Mouse (Mus musculus) gastrocnemius, postnatal 10 days (tissue): ENCODE results near the gene Arhgap27. TPM values are rescaled to one million over a fixed set of nuclear protein-coding genes. Genes with fewer than 3 reads are reported as not detected.
A peak's percentile ranks its signal among the peaks of the same experiment; 100 is the strongest.

ENCODE experiments used
- DNase-seq: peaks from one replicate; pipeline ENCODE4 v3.0.0; 2021; ENCODE audit warnings: mixed read lengths
- total RNA-seq, 2 experiments: library from RNA; stranded (reverse); gene quantifications; 2 replicates each; pipeline ENCODE4 v1.2.3; 2021

Gene Arhgap27
- total RNA-seq, 2 experiments from 2014 or later: 9.7 to 12.6 TPM

DNA sequence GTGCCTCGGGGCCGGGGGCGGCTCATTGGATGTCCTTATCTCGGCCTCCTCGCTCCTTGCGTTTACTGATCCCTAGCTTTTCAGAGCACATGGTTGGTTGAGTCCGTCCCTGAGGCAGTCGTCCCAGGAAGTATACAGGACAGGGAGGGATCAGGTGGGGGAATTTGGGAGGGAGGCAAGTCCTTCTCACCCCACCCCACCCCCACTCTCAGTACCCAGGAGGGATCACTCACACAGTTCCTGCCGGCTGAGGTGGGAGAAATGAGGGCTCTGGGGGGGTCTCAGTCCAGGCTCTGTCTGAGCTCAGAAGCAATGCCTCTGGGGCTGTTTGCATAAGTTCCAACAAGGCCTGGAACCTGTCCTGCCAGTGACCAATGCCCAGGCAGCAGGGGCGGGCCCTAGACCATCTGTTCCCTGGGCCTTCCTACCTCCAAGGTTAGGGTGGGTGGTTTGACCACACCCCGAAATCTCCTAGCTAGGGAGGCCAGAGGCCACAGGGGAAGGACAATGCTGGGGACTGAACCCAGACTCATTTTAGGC lies 7.4 kb downstream of the Arhgap27 start:
- no peak for DNase-seq

DNA sequence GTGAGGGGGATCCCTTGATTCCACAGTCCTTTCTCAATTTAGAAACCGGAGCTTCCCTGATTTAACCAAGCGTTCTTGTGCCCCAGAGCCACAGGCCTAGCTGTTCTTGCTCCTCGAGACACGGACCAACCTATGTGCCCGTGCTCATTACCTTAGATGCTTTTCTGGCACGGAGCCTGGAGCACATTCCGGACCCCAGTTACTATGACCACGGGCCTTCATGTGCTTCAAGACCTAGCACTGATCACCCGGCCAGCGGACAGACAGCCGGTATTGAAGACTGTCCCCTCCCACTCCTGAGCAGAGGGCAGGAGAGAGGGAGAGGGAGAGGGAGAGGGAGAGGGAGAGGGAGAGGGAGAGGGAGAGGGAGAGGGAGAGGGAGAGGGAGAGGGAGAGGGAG lies 8.2 kb downstream of the Arhgap27 start:
- no peak for DNase-seq

DNA sequence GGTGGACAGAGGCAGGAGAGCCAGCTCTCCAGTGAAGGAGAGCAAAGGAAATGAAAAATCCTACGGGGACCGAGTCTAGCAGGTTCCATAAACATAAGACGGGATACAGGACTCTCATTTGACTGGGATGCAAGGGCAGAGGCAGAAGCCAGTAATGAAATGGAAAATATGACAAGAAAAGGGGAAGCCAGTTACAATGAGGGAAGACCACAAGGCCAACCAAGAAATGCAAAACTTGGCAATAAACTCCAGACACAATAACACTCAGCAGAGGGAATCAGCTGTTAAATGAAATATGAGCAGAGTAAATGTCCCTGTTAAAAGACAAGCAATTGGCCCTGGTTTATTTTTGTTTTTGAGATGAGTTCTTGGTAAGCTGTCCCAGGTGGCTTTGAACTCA lies 9.5 kb downstream of the Arhgap27 start:
- no peak for DNase-seq

DNA sequence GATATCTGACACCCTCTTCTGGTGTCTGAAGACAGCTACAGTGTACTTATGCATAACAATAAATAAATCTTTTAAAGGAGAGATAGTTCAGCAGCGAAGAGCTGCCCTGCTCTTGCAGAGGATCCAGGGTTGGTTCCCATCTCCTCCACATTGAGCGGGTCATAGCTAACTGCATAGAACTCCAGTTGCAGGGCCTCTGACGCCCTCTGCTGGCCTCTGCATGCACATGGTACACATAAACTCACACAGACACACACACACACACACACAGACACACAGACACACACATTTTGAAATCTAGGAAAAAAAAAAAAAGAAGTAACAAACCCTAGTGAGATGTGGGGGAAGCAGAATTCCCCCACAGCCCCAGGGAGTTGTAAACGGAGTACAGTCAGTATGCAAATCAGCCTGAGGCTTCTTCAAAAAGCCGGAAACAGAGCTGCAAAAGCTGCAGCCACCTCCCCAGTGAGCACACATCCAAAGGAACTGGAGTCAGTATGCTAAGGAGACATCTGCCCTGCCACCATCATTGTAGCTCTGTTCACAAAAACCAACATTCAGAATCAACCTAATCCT lies 11.2 kb downstream of the Arhgap27 start:
- DNase-seq: no peak

DNA sequence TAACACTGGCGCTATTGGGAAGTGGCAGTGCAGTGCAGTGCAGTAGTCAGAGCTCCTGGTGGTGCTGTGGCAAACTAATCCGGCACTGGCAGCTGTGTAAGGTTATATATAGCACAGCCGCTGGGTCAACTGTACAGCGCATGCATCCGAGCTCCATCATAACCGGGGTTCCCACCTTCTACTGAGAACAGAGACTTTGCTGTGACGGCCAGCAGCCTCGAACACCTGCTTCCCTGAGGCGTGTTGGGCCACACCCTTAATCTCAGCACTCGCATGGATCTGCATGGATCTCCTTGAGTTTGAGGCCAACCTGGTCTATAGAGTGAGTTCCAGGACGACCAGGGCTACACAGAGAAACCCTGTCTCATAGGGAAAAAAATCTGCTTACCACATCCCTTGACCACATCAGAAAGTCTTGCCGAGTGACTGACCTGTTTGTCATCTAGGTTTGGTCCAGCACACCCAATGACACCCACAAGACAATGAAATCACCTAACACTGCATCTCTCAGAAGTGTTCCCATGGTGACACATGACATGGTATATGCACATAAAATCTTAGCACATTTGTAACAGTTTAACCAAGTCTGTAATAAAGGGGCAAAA lies 12.7 kb downstream of the Arhgap27 start:
- DNase-seq: no peak

DNA sequence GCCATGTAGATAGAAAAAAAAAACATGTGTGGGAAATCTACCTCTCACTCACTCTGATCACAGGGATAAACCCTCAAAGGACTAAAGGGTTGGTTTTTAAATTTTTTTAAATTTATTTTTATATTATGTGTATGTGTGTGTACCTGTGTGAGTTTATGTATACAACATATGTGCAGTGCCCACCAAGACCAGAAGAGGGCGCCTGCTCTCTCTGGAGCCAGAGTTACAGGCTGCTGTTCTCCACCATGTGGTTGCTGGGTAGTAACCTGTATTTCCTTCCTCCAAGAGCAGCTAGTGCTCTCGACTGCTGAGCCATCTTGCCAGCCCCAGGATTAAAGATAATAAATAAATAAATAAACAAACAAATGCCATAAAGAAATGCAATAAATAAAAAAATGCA lies 13.8 kb downstream of the Arhgap27 start:
- no peak for DNase-seq

DNA sequence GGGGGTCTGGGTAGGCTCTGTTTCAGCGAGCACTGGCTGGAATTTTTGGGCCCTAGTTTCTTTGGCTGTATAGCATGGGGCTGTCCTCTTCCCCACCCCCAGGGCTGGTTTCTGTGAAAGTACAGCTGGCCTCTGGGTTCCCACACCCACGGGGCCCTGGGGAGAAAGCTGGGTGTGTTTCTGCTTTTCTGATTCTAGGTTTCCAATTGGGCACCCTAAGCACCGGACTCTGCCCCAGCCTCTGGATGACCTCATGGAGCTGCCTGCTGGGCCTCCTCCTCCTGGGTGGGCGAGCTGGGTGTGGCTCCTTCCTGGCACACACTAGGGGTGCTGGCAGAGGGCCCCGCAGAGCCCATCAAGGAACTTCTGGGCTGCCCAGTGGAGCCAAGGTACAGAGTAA lies 16.8 kb downstream of the Arhgap27 start:
- DNase-seq: peak; percentile 40

DNA sequence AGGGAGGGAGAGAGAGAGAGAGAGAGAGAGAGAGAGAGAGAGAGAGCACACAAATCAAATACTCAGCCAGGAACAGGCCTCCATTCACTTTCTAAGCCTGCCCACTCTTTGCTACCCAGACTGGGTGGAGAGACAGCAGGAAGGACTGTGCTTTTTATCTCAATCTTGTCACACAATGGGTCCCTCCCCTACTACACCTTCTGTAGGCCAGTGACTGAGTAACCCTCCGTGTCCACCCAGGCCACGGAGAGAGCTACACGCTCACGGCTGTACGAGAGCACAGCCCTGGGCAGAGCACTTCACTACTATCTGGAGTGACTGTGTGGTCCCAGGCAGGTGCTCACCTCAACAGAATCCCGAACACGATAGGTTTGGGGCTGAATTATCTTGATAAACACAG lies 17.3 kb downstream of the Arhgap27 start:
- no peak for DNase-seq

DNA sequence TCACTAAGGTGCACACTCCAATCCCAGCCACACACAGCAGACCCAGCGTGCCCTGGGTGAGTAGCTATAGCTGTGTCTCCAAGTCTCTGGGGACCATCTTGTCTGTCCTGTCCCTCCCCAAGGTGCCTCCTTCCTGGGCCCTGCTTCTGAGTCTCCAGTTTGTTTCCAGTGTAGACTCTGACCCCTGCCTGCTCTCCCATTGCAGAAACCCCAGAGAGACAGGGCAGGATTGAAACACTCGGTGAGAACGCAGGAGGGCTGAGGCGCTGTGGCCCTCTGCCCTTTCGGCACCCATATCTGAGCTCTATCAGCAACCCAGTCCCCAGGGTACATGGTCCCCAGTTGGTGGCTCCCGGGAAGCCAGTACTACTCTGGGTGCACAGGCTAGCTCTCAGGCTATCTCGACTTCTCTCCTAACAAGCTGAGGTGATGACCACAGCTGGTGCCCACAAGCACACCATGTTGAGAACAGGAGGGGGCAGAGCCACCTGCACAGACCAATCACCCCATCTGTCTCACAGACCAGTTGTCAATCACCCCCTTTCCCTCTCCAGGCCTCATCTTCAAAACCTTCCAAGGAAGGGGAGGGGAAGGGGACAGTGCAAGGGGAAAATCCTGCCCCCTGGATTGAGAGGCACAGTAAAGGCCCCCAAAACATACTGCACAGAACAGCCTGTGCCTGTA lies 17.9 kb downstream of the Arhgap27 start:
- DNase-seq: no peak

DNA sequence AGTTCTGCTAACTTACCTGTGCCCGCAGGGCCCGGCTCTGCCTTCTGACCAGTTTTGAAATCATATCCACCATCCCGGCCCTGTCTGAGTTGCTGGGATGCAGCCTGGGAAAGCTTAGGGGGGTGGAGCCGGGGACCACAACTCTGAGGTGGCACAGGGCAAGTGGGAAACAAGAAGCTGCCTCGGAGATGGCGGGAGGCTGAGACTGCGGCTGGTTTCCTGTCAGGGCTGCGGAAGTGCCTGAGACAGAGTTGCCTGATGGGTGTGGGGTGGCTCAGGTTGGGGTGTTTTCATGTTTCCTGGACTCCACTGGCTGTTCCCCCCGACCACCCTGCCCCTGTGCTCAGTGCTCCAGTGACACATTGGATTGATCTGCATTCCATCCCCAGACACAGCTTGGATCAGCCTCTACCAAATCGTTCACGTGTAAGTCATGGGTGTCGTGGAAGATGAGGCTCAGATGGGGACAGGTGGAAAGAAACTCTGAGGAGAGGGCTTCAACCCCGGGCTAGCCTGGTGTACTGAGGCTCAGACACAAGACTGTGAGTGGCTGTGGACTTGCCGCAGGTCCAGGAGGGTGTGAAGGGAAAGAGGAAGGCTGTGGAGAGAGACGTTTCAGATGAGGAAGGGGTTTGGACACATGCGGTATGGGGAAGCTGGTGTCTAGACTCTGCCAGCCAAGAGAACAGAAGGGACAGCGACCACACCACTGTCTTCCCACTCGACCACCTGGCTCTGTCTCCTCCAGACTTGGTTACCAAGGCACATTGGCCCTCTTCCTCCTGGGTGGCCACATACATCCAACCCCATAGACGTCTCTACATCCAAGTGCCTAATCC lies 18.8 kb downstream of the Arhgap27 start:
- DNase-seq: no peak

DNA sequence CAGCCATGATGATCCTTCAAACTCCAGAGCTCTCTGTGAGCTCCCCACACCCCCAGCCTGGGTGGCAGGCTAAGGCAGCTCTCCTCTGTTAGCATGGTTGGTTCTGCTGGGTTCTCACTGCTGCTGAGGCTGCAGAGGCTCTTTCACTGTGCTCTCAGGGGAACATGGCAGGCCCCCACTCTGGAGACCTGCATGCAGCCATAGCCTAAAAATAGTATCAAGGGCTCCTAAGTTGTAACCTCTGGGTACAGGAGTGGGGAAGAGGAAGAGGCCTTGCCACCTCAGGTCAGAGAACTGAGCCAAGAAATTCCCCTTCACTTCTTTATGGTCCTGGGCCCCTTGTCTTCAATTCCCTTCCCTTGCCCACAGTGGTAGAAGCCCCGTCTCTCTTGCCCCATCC lies 19.6 kb downstream of the Arhgap27 start:
- DNase-seq: no peak

DNA sequence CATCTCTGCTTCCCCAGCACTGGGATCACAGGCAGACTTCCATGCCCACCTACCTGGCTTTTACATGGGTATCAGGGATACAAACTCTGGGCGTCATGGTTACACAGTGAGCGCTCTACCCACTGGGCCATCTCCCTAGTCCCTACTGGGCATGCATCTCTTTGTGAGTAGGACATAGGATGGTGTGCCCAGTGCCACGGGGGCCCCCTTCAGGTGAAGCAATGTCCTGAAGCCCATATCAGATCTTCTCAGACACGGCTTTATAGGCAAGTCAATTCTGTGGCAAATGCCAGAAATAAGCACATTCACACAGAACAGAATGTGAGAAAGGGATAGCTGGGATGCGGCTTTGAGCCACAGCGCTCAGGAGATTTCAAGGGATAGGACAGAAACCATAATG lies 20.4 kb downstream of the Arhgap27 start:
- DNase-seq: no peak

DNA sequence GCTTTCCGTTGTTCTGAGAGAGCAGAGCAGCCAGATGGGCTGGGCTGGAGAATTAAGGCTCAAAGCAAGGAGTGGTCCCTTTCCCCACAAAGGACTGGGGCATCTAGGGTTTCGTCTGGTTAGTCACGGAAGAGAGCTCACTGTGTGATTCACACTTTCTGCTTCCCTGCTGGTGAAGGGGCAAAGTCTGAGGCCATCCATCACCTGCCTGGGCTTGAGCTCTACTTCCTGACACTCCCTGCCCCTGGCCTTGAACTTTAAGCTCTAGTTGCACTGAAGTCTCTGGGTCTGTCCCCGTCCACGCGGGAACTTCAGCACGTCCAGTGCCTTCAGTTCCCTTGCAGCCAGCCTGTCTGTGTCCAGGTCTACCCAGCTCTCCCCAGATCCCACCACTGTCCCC lies 22.8 kb downstream of the Arhgap27 start:
- DNase-seq: no peak

DNA sequence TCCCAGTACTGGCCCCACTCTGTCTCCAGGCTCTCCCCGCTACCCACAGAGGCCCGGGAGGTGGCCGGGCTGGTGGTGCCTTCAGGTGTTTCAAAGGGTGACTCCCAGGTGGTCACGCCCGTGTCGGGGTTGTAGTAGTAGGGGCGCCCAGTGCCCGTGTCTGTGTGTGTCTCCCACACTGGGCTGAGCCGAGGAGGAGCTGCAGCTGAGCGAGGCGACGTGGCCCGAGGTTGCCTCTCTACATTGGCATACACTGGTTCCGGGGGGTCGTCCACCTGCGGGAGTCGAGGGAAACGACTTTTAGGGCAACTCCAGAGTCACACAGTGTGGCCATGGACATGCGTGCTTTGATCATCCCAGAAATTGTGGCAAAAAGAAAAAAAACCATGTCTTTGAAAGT lies 23.4 kb downstream of the Arhgap27 start:
- no peak for DNase-seq

DNA sequence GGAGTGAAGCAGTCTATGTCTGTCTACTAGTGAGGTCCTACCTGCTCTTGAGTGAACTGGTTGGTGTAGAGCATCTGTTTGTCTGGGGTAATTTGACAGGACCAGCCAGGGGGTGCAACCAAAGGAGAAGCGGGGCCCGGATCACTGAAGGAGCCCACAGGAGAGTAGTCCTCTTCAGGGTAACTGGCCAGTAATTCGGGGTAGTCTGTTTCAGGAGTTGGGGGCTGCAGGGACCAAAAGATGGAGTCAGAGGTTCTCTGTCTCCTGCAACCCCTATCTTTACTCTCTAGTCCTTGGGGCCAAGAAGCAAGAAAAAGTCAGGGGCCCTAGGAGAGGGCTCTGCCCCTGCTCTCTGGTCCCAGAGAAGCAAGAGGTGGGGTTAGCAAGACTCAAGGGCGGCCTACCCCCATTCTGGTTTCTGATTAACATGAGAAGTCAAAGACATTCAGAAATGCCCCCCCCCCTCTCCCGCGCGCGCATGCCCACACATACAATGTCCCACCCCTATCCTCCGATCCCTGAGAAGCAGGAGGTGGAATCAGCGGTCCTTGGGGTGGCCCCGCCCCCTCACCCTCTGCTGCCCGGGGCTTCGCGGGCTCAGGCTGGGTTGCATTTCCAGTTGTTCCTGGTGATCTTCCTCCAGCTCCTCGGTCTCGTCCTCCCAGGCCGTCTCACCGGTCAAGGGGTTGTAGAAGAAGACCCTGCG lies 23.9 kb downstream of the Arhgap27 start:
- no peak for DNase-seq

DNA sequence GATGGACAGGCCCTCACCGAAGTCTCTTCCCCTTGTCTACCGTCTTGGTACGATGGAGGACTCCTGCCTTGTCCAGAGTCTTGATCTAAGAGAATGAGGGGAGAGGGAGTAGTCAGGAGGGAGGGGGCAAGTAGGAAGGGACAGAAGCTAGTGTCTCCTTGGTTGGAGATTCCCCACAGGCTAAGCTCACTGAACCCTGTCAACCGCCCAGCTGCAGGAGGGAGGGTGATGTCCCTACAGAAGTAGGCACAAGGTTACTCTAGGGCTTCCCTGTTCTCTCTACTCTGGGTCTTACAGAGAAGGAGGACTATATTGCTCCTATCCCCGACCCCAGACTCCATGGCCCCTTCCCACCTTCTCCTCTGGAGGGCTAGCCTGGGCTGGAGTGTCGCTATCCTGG lies 24.8 kb downstream of the Arhgap27 start:
- DNase-seq: no peak

DNA sequence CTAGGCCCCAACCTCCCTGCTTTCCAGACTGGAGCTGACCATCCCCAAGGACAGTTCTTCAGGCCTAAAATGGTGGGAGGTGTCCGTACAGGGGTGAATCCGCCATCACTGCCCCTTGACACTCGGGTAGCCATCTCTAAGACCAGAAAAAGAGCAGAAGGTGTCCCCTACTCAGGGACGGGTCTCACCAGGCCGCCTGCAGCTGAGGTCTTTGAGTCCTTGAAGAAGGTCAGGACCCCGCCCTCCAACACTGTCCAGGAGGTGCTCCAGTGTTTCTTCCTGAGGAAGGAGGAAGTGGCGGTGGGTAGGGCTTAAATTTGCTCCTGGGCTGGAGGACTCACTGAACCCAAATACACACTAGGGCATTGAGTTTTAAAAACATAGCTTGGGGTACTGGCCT lies 25.4 kb downstream of the Arhgap27 start:
- no peak for DNase-seq

DNA sequence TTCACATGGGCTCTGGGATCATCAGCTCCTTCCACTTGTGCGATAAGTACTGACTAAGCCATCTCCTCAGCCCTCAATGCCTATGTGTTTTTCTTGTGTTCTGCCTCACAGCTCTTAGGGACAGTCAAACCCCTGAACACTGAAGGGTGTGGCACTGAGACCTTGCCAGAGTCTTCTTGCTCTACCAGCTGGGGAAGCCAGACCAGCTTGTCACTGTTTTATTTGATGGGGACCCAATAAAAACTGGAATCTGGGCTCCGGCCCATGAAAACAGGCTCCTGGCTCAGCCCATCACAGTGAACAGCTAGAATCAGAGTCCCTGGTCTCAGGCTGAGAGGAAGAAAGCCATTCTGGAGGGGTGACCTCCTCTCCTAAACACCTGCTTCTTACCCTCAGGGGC lies 26.3 kb downstream of the Arhgap27 start:
- DNase-seq: no peak

DNA sequence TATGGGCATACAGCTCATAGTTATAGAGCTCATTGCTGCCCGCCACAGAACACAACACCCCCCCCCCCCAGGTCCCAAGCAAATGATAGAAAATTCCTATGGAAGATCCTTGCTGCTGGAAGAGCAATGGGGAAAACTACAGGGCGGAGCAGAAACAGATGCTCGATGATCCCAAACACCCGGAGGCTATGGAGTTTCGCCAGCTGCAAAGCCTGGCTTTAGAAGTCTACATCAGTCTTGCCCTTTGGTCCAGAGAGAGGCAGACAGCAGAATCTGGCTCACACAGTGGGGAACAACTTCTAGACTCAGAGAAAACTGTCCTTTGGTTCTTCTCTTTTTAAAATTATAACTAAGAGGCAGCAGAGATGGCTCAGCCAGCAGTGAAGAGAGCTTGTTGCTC lies 27.9 kb downstream of the Arhgap27 start:
- no peak for DNase-seq

DNA sequence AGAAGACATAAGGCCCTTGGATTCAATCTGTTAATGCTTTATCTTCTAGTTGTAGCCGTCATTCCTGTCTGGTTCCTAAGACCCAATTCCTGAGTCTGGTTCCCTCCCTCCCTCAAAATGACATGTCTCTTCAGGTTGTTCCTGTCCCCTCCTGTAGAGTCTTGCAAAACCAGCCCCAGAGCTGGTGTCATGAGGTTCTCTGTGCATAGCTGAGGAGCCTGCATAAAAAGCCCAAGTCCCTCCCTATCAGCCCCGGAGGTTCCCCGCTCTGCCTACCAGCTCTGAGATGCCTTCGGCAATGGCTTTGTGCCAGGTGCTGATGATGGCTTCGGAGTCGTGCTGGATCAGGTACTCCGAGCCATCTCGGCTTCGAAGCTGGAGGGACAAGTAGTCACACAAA lies 28.6 kb downstream of the Arhgap27 start:
- DNase-seq: no peak

DNA sequence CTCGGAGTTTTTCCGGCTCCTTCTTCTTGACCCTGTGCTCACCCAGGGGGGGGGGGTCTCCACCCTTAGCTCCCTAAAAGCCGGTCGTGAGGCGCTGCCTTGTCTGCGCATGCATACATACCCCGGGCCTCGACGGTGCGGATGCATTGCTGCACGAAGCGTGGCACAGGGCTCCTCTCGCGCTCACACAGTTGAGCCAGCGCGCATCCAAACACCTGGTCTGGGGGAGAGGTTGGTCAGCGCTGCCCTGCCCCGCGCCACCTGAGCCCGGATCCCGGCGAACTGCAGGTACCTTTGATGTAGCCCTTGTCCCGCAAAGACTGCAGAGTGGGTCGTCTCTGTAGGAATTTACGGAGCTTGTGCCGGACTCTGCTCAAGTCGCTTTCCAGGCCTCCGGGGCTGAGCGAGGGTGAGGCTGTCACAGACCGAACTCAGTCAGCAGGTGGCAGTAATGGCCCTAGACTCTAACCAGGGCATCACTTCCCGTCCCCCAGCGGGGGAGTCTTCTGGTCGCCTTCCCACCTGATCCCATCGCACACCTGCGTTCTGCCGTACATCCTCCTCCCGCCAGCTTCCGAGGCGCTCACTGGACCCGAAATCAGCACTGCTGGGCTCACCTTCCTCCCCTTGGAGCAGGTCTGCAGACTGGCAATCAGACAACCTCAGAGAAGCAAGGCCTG lies 29.6 kb downstream of the Arhgap27 start:
- DNase-seq: peak; percentile 40
